Mouse (Mus musculus): ENCODE results near the gene Gm37240. TPM values are rescaled to one million over a fixed set of nuclear protein-coding genes. Genes with fewer than 3 reads are reported as not detected.

Gene Gm37240
- polyA plus RNA-seq, 1 experiment from 2014 or later: 7.2 TPM

- Histone ChIP-seq H3K4me3 (peak overlapping the region; percentile 80), H3K27ac (replicated peaks) (peak overlapping the region; percentile 97), H3K4me2 (peak overlapping the region; percentile 99), H3K4me1 (peaks cover 27% of the 10 kb centered on the region), H3K27me3 (replicated peaks) (no peaks in the 10 kb centered on the region), H3K36me3 (0 out of 2 replicates have a peak, but pooled peaks cover 4% of the 10 kb centered on the region), H3K9me3 (no peaks in the 10 kb centered on the region), H3K9ac (peak overlapping the region; percentile 94)
- peak; percentile 95 for ATAC-seq (ENCODE audit: extremely low read depth, insufficient number of reproducible peaks, low FRiP score, low TSS enrichment)
- under 1% methylated on average over 55 of the region's 60 CpGs for WGBS
These were observed 1073.1 kb downstream of the Gm37240 start for GRCm38 (mm10) chr3:84814157-84814761.

GRCm38 (mm10) chr3:84813436-84814156 is 1073.7 kb downstream of the Gm37240 start:
- Histone ChIP-seq H3K4me3 (peak overlapping the region; percentile 80), H3K9ac (peak overlapping the region; percentile 90), H3K27ac (replicated peaks) (peak overlapping the region; percentile 97), H3K36me3 (0 out of 2 replicates have a peak, but pooled peaks cover 2% of the 10 kb centered on the region), H3K27me3 (replicated peaks) (no peaks in the 10 kb centered on the region), H3K4me1 (peaks cover 27% of the 10 kb centered on the region), H3K9me3 (no peaks in the 10 kb centered on the region), H3K4me2 (peak overlapping the region; percentile 94)
- WGBS: 1% methylated on average over 29 of the region's 29 CpGs
- no peak for ATAC-seq (ENCODE audit: extremely low read depth, insufficient number of reproducible peaks, low FRiP score, low TSS enrichment)

- Histone ChIP-seq H3K36me3 (no peaks in the 10 kb centered on the region), H3K4me1 (peaks cover 14% of the 10 kb centered on the region), H3K9me3 (no peaks in the 10 kb centered on the region), H3K4me3 (no peak overlapping the region), H3K27me3 (replicated peaks) (no peaks in the 10 kb centered on the region), H3K27ac (replicated peaks) (no peak overlapping the region), H3K9ac (no peak overlapping the region), H3K4me2 (no peak overlapping the region)
- ATAC-seq (ENCODE audit: extremely low read depth, insufficient number of reproducible peaks, low FRiP score, low TSS enrichment): no peak
These were observed 1076.5 kb downstream of the Gm37240 start for GRCm38 (mm10) chr3:84810803-84811202.

GRCm38 (mm10) chr3:84808906-84809305 is 1078.4 kb downstream of the Gm37240 start:
- no peak for ATAC-seq (ENCODE audit: extremely low read depth, insufficient number of reproducible peaks, low FRiP score, low TSS enrichment)
- no peak overlapping the region for H3K9ac ChIP-seq

GRCm38 (mm10) chr3:84807826-84808225 is 1079.5 kb downstream of the Gm37240 start:
- H3K9ac ChIP-seq: no peak overlapping the region
- ATAC-seq (ENCODE audit: extremely low read depth, insufficient number of reproducible peaks, low FRiP score, low TSS enrichment): no peak
- H3K27me3 ChIP-seq (replicated peaks): no peaks in the 10 kb centered on the region; the same call in 1 of the 2 replicates
- H3K36me3 ChIP-seq: no peaks in the 10 kb centered on the region
- no peak overlapping the region for H3K4me2 ChIP-seq
- no peak overlapping the region for H3K27ac ChIP-seq (replicated peaks)
- H3K4me3 ChIP-seq: no peak overlapping the region
- peaks cover 12% of the 10 kb centered on the region for H3K4me1 ChIP-seq
- no peaks in the 10 kb centered on the region for H3K9me3 ChIP-seq
- WGBS: 54% methylated on average over 3 of the region's 3 CpGs

More at GRCm38 (mm10) chr3:84808906-84809305, 1078.4 kb downstream of the Gm37240 start:
- Histone ChIP-seq H3K27ac (replicated peaks) (no peak overlapping the region), H3K4me3 (no peak overlapping the region), H3K4me2 (no peak overlapping the region), H3K36me3 (no peaks in the 10 kb centered on the region), H3K9me3 (no peaks in the 10 kb centered on the region), H3K27me3 (replicated peaks) (no peaks in the 10 kb centered on the region; the same call in 1 of the 2 replicates), H3K4me1 (peaks cover 20% of the 10 kb centered on the region)

- Histone ChIP-seq H3K27me3 (replicated peaks) (no peaks in the 10 kb centered on the region; the same call in 1 of the 2 replicates), H3K4me3 (no peak overlapping the region), H3K36me3 (no peaks in the 10 kb centered on the region), H3K27ac (replicated peaks) (no peak overlapping the region), H3K9me3 (no peaks in the 10 kb centered on the region), H3K4me1 (peaks cover 10% of the 10 kb centered on the region), H3K4me2 (no peak overlapping the region), H3K9ac (no peak overlapping the region)
- WGBS: 71% methylated on average over 2 of the region's 2 CpGs
- no peak for ATAC-seq (ENCODE audit: extremely low read depth, insufficient number of reproducible peaks, low FRiP score, low TSS enrichment)
These were observed 1081.1 kb downstream of the Gm37240 start for GRCm38 (mm10) chr3:84806206-84806605.

GRCm38 (mm10) chr3:84804036-84804435 is 1083.3 kb downstream of the Gm37240 start:
- WGBS: 28% methylated on average over 9 of the region's 9 CpGs
- no peaks in the 10 kb centered on the region; the same call in 1 of the 2 replicates for H3K27me3 ChIP-seq (replicated peaks)
- peaks cover 10% of the 10 kb centered on the region for H3K4me1 ChIP-seq
- no peaks in the 10 kb centered on the region for H3K9me3 ChIP-seq
- 0 out of 2 replicates have a peak overlapping the region, but pooled peaks have one; percentile 10 for H3K4me2 ChIP-seq
- H3K4me3 ChIP-seq: no peak overlapping the region
- no peak overlapping the region for H3K27ac ChIP-seq (replicated peaks)
- ATAC-seq (ENCODE audit: extremely low read depth, insufficient number of reproducible peaks, low FRiP score, low TSS enrichment): no peak
- no peaks in the 10 kb centered on the region for H3K36me3 ChIP-seq
- H3K9ac ChIP-seq: no peak overlapping the region

- ATAC-seq (ENCODE audit: extremely low read depth, insufficient number of reproducible peaks, low FRiP score, low TSS enrichment): no peak
- H3K36me3 ChIP-seq: no peaks in the 10 kb centered on the region
- peaks cover 5% of the 10 kb centered on the region for H3K9me3 ChIP-seq
- H3K4me2 ChIP-seq: no peak overlapping the region
- H3K27ac ChIP-seq (replicated peaks): no peak overlapping the region
- no peaks in the 10 kb centered on the region for H3K4me1 ChIP-seq
- no peak overlapping the region for H3K9ac ChIP-seq
- no peaks in the 10 kb centered on the region for H3K27me3 ChIP-seq (replicated peaks)
- 83% methylated on average over 4 of the region's 4 CpGs for WGBS
- no peak overlapping the region for H3K4me3 ChIP-seq
These were observed 1099.4 kb downstream of the Gm37240 start for GRCm38 (mm10) chr3:84787914-84788313.

- no peak for ATAC-seq (ENCODE audit: extremely low read depth, insufficient number of reproducible peaks, low FRiP score, low TSS enrichment)
- Histone ChIP-seq H3K4me1 (peaks cover 5% of the 10 kb centered on the region; the same call in 1 of the 2 replicates), H3K36me3 (no peaks in the 10 kb centered on the region), H3K27me3 (replicated peaks) (no peaks in the 10 kb centered on the region), H3K9me3 (no peaks in the 10 kb centered on the region), H3K4me3 (no peak overlapping the region), H3K4me2 (no peak overlapping the region), H3K27ac (replicated peaks) (no peak overlapping the region), H3K9ac (no peak overlapping the region)
- WGBS: 76% methylated on average over 1 of the region's 1 CpGs
These were observed 1111.2 kb downstream of the Gm37240 start for GRCm38 (mm10) chr3:84776084-84776483.

GRCm38 (mm10) chr3:84775577-84775976 is 1111.7 kb downstream of the Gm37240 start:
- peaks cover 5% of the 10 kb centered on the region; the same call in 1 of the 2 replicates for H3K4me1 ChIP-seq
- H3K36me3 ChIP-seq: no peaks in the 10 kb centered on the region
- no peak overlapping the region for H3K9ac ChIP-seq
- H3K27ac ChIP-seq (replicated peaks): no peak overlapping the region
- no peak overlapping the region for H3K4me2 ChIP-seq
- no peaks in the 10 kb centered on the region for H3K27me3 ChIP-seq (replicated peaks)
- no peaks in the 10 kb centered on the region for H3K9me3 ChIP-seq
- H3K4me3 ChIP-seq: no peak overlapping the region
- no peak for ATAC-seq (ENCODE audit: extremely low read depth, insufficient number of reproducible peaks, low FRiP score, low TSS enrichment)
- WGBS: 64% methylated on average over 4 of the region's 4 CpGs

- no peak for ATAC-seq (ENCODE audit: extremely low read depth, insufficient number of reproducible peaks, low FRiP score, low TSS enrichment)
- 75% methylated on average over 6 of the region's 6 CpGs for WGBS
- H3K9me3 ChIP-seq: no peaks in the 10 kb centered on the region
- no peak overlapping the region for H3K4me3 ChIP-seq
- H3K27me3 ChIP-seq (replicated peaks): no peaks in the 10 kb centered on the region
- no peaks in the 10 kb centered on the region for H3K36me3 ChIP-seq
- H3K4me2 ChIP-seq: no peak overlapping the region
- H3K4me1 ChIP-seq: peaks cover 5% of the 10 kb centered on the region; the same call in 1 of the 2 replicates
- no peak overlapping the region for H3K27ac ChIP-seq (replicated peaks)
- H3K9ac ChIP-seq: no peak overlapping the region
These were observed 1112.3 kb downstream of the Gm37240 start for GRCm38 (mm10) chr3:84775067-84775423.
